Mouse (Mus musculus) forebrain, postnatal 0 days (tissue): ENCODE results near the gene Ppm1j. TPM values are rescaled to one million over a fixed set of nuclear protein-coding genes. Genes with fewer than 3 reads are reported as not detected.
A peak's percentile ranks its signal among the peaks of the same experiment; 100 is the strongest.

Experiments used
- ATAC-seq: fragments of 200-750 bp; cut with Nextera tagmentation; 2 replicates; pipeline ENCODE4 v1.8.0; 2017; ENCODE audit warnings: mild to moderate bottlenecking, moderate library complexity
- DNase-seq: peaks from one replicate; pipeline ENCODE4 v3.0.0-alpha.2; 2015
- H3K27ac ChIP-seq: fragments of 300-500 bp; sonication (generic); 2 replicates; pipeline ENCODE4 v1.5.1; 2014; ENCODE audit warnings: low read depth, mild to moderate bottlenecking, antibody characterized with exemption, low read length, moderate library complexity, mixed read lengths
- H3K27me3 ChIP-seq: fragments of 300-500 bp; sonication (generic); 2 replicates; pipeline ENCODE4 v1.6.1; 2014; ENCODE audit warnings: mild to moderate bottlenecking, low read length, mixed read lengths; ENCODE audit not compliant: insufficient read depth
- H3K36me3 ChIP-seq: fragments of 300-500 bp; sonication (generic); 2 replicates; pipeline ENCODE4 v1.6.1; 2014; ENCODE audit warnings: mild to moderate bottlenecking, moderate library complexity; ENCODE audit not compliant: insufficient read depth
- H3K4me1 ChIP-seq: fragments of 300-500 bp; sonication (generic); 2 replicates; pipeline ENCODE4 v1.6.1; 2014; ENCODE audit warnings: antibody characterized with exemption; ENCODE audit not compliant: insufficient read depth
- H3K4me2 ChIP-seq: fragments of 300-500 bp; sonication (generic); 2 replicates; pipeline ENCODE4 v1.6.1; 2014; ENCODE audit warnings: low read depth, mild to moderate bottlenecking, moderate library complexity
- H3K4me3 ChIP-seq: fragments of 300-500 bp; sonication (generic); 2 replicates; pipeline ENCODE4 v1.5.1; 2014; ENCODE audit warnings: low read depth, low read length, mixed read lengths
- H3K9ac ChIP-seq: fragments of 300-500 bp; sonication (generic); 2 replicates; pipeline ENCODE4 v1.6.1; 2014; ENCODE audit warnings: mild to moderate bottlenecking
- H3K9me3 ChIP-seq: fragments of 300-500 bp; sonication (generic); 2 replicates; pipeline ENCODE4 v1.6.1; 2016; ENCODE audit warnings: low read length
- CTCF ChIP-seq: sonication (generic); IDR thresholded peaks from 2 replicates; pipeline ENCODE4 v1.5.1; 2016; ENCODE audit warnings: antibody characterized with exemption, control low read depth, low read depth
- WGBS: fragments of 180-500 bp; shearing (Covaris S2); extraction: QIAGEN DNeasy Blood & Tissue Kit; methylation state at CpG from one replicate; pipeline ENCODE4 v1.1.7; 2014; 5-methylcytosine and 5-hydroxymethylcytosine counted together
- polyA plus RNA-seq: library from polyadenylated mRNA; unstranded; fragments of >200 nt; fragmentation: Nextera tagmentation; extraction: Ambion mirVana; gene quantifications from 2 replicates; pipeline ENCODE4 v1.2.1, GENCODE M21; 2015
- total RNA-seq: library from RNA; depleted of rRNA; stranded (reverse); fragments of >200 nt; gene quantifications from 2 replicates; pipeline ENCODE4 v1.2.3, GENCODE M21; 2014

The Ppm1j gene
- total and polyA plus RNA-seq, 2 experiments from 2014 or later = 2.0 to 2.6 TPM

DNA sequence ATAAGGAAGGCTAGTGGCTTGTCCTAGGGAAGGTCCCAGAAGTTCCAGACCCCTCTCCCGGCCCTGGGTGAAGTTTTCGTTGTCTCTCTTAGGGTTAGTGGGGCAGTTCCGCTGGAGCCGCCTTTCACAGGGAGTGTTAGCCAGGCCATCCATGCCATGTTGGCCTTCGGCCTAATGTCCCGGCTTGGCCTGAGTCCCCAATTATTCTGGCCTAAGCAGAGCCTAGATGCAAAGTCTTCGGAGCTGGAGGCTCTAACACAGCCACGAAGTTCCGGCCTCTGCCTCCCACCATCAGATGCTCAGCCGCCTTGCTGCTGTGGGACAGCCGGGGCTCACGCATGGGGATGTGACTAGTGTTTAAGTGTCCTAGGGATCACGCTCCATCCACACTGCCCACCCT is 9.0 kb downstream of the Ppm1j start:
- peak overlapping the region; percentile 48 for H3K4me3 ChIP-seq
- no peak for TF ChIP-seq CTCF
- H3K9ac ChIP-seq = 0 out of 2 replicates have a peak overlapping the region, but pooled peaks have one; percentile 1
- 0 out of 2 replicates have a peak, but pooled peaks cover 3% of the 10 kb centered on the region for H3K4me1 ChIP-seq
- H3K36me3 ChIP-seq = no peaks in the 10 kb centered on the region
- 28% methylated on average over 13 of the region's 13 CpGs for WGBS
- DNase-seq (no peak), ATAC-seq (no peak)
- peak overlapping the region; percentile 96 for H3K4me2 ChIP-seq
- H3K27me3 ChIP-seq = peaks cover 7% of the 10 kb centered on the region
- H3K9me3 ChIP-seq = no peaks in the 10 kb centered on the region
- no peak overlapping the region for H3K27ac ChIP-seq

DNA sequence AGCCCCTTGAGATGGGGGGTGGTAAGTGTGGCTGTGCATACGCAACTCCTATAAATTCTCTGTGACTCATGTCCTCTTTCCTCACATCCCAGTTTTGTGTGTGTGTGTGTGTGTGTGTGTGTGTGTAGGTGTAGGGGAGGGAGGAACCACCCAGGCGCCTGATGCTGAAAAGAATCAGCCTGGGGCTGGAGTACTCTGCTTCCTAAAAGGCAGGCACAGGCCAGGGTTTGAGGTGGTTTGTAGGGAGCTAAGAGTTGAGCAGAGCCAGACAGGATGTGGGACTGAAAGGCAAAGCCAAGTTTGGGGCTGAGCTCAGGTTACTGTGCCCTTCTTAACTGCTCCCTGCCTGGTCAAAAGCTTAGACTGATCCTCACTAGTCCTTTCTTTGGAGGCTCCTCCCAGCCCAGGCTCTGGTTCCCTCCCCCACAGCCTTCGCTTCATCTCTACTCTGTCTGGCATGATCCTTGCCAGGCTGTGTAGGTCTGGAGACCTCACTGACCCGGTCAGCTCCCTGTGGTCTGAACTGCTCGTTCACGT is 9.6 kb downstream of the Ppm1j start:
- peaks cover 6% of the 10 kb centered on the region for H3K27me3 ChIP-seq
- H3K4me2 ChIP-seq = peak overlapping the region; percentile 96
- H3K27ac ChIP-seq = no peak overlapping the region
- no peak overlapping the region for H3K9ac ChIP-seq
- TF ChIP-seq CTCF = no peak
- ATAC-seq = no peak
- H3K4me3 ChIP-seq = 0 out of 2 replicates have a peak overlapping the region, but pooled peaks have one; percentile 48
- WGBS = 29% methylated on average over 6 of the region's 6 CpGs
- peaks cover 2% of the 10 kb centered on the region; the same call in 1 of the 2 replicates for H3K36me3 ChIP-seq
- DNase-seq = no peak
- no peaks in the 10 kb centered on the region for H3K9me3 ChIP-seq
- 0 out of 2 replicates have a peak, but pooled peaks cover 3% of the 10 kb centered on the region for H3K4me1 ChIP-seq

DNA sequence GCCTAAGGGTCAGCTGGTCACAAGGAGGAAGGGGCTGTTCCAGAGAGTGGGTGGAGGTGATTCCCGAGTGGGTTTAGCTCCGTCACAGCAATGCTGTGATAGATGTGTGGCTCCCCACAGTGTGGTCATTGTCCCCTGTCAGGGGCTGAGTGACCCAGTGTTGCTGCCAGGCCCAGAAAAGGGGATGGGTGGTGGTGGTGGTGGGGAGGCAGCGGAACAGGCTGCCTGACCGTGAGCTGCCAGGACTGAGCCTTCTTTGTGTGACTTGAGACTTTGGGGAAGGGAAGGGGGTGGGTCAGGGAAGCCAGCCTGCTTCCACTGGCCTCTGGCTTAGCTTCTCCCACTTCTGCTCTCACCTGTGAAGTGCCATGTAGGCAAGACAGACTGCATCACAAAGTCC is 10.2 kb downstream of the Ppm1j start:
- no peak for ATAC-seq
- H3K36me3 ChIP-seq = peaks cover 8% of the 10 kb centered on the region; the same call in 1 of the 2 replicates
- 0 out of 2 replicates have a peak, but pooled peaks cover 3% of the 10 kb centered on the region for H3K4me1 ChIP-seq
- H3K4me2 ChIP-seq = peak overlapping the region; percentile 96; the same call in 1 of the 2 replicates
- no peak for DNase-seq
- H3K27ac ChIP-seq = no peak overlapping the region
- H3K27me3 ChIP-seq = peaks cover 6% of the 10 kb centered on the region
- H3K9me3 ChIP-seq = no peaks in the 10 kb centered on the region
- 17% methylated on average over 4 of the region's 4 CpGs for WGBS
- no peak overlapping the region for H3K9ac ChIP-seq
- no peak overlapping the region for H3K4me3 ChIP-seq
- TF ChIP-seq CTCF = no peak

DNA sequence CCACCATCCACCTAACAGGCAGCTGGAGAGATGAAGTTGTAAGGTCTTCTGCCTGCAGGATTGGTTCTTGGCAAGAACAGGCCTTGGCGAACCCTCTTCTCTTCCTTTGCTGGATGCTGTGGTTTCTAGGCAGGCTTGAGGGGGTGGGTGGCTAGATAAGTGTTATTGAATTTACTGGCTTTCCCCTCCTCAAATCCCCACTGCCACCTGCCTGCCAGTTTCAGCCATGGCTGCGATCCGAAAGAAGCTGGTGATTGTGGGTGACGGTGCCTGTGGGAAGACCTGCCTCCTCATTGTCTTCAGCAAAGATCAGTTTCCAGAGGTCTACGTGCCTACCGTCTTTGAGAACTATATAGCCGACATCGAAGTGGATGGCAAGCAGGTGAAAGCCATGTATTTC is 10.8 kb downstream of the Ppm1j start:
- TF ChIP-seq CTCF = no peak
- no peak overlapping the region for H3K27ac ChIP-seq
- H3K4me3 ChIP-seq = no peak overlapping the region
- H3K4me2 ChIP-seq = no peak overlapping the region
- no peaks in the 10 kb centered on the region for H3K9me3 ChIP-seq
- 87% methylated on average over 8 of the region's 8 CpGs for WGBS
- ATAC-seq (no peak), DNase-seq (no peak)
- H3K36me3 ChIP-seq = peaks cover 8% of the 10 kb centered on the region; the same call in 1 of the 2 replicates
- 0 out of 2 replicates have a peak, but pooled peaks cover 3% of the 10 kb centered on the region for H3K4me1 ChIP-seq
- H3K27me3 ChIP-seq = peaks cover 6% of the 10 kb centered on the region
- no peak overlapping the region for H3K9ac ChIP-seq

DNA sequence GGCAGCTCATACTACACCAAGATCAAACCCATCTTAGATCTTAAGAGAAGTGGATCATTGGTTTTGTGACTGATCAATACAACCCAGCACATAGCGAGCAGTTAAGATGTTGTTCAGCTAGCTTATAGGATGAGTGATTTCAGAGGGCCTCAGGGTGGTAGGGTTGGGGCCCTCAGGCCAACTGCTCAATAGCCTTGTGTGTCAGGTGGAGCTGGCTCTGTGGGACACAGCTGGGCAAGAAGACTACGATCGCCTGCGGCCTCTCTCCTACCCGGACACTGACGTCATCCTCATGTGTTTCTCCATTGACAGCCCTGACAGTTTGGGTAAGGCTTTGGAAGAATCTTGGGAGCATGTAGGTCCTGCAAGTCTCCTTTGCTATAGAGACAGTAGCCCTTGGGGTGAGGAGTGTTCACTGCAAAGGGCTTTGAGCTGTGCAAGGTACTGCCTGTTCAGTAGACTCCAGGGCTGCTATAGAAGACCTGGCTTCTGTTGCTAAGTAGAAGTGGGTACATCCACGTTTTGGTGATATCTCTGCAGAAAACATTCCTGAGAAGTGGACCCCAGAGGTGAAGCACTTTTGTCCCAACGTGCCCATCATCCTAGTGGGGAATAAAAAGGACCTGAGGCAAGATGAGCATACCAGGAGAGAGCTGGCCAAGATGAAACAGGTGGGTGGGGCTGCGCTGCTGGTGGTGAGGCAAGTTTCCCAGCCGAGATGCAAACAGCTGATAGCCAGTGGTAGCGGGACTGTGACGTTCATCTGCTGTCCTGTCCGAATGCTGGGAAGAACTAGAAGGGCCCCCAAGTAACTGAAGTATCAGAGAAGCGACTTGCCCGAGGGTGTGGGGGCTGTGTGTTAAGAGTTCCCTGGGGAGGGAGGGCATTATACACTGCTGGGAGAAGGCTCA is 11.8 kb downstream of the Ppm1j start:
- no peak for DNase-seq
- 81% methylated on average over 15 of the region's 15 CpGs for WGBS

DNA sequence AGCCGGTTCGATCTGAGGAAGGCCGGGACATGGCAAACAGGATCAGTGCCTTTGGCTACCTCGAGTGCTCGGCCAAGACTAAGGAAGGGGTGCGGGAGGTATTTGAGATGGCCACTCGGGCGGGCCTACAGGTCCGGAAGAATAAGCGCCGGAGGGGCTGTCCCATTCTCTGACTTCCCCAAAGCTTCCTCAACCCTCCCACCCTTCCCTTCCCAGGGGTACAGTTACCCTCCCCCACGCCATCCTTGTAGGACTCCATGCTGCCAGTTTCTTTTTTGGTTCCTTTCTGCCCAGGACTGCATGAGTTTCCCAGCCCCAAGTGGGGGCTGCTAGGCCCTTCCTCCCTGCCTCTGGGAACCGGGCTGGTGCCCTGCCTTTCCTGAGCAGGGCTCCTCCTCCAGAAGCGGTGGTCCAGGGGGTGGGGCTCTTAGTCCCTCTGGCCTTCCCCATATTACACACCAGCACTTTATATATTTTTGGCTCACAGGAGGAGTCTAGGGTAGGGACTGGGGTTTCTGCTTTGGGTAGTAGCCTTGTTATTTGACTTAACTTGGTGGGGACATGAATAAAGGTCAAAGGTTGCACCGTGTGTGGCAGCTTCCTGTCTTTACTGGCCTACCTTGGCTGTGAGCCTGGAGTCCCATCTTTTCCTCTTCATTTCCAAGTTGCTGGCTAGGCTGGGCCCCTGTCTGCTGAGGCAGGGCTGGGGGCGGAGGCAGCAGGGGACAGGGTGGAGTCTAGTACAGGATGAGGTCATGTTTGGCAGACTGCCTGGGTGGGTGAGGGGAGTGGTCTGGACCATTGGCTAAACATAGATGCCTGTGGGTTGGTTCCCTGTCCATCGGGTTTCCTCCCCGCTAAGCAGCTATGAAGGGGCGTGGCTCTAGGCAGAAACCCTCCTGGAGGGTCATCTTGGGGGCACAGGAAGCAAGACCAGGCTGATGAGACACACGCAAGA is 13.3 kb downstream of the Ppm1j start:
- WGBS = 55% methylated on average over 20 of the region's 20 CpGs
- Histone ChIP-seq H3K4me3 (no peak overlapping the region), H3K4me1 (0 out of 2 replicates have a peak, but pooled peaks cover 2% of the 10 kb centered on the region), H3K36me3 (peaks cover 8% of the 10 kb centered on the region), H3K27me3 (peaks cover 6% of the 10 kb centered on the region; the same call in 1 of the 2 replicates), H3K9ac (no peak overlapping the region), H3K4me2 (no peak overlapping the region), H3K27ac (no peak overlapping the region), H3K9me3 (no peaks in the 10 kb centered on the region)
- DNase-seq (peak; percentile 75), ATAC-seq (peak; percentile 83)
- TF ChIP-seq CTCF = no peak

More for the DNA sequence above, 11.8 kb downstream of the Ppm1j start:
- Histone ChIP-seq H3K27ac (no peak overlapping the region), H3K9me3 (no peaks in the 10 kb centered on the region), H3K27me3 (peaks cover 6% of the 10 kb centered on the region), H3K4me1 (0 out of 2 replicates have a peak, but pooled peaks cover 3% of the 10 kb centered on the region), H3K4me2 (no peak overlapping the region), H3K4me3 (no peak overlapping the region), H3K36me3 (peaks cover 8% of the 10 kb centered on the region; the same call in 1 of the 2 replicates), H3K9ac (no peak overlapping the region)
- TF ChIP-seq CTCF = no peak
- no peak for ATAC-seq
